Mouse (Mus musculus) layer of hippocampus, postnatal 14 days (tissue): Measurements from ENCODE around the gene Ereg. TPM values are rescaled to one million over a fixed set of nuclear protein-coding genes. Genes with fewer than 3 reads are reported as not detected.

Experiments
- DNase-seq, 2 experiments: peaks; one replicate each; pipeline ENCODE4 v3.0.0; 2021 to 2022; ENCODE audit warnings: low spot score in 2 of 2, mixed read lengths in 1 of 2
- long read RNA-seq, 2 experiments: library from polyadenylated mRNA; stranded (forward); transcript quantifications; one replicate each; pipeline ENCODE4 v2.0.0; 2021
- total RNA-seq, 2 experiments: library from RNA; stranded (reverse); gene quantifications; 2 replicates each; pipeline ENCODE4 v1.2.3; 2021

The Ereg gene
- not detected for total RNA-seq
- long read RNA-seq, experiment 1, result 0 reads
- long read RNA-seq, experiment 2, result 0 reads

DNA sequence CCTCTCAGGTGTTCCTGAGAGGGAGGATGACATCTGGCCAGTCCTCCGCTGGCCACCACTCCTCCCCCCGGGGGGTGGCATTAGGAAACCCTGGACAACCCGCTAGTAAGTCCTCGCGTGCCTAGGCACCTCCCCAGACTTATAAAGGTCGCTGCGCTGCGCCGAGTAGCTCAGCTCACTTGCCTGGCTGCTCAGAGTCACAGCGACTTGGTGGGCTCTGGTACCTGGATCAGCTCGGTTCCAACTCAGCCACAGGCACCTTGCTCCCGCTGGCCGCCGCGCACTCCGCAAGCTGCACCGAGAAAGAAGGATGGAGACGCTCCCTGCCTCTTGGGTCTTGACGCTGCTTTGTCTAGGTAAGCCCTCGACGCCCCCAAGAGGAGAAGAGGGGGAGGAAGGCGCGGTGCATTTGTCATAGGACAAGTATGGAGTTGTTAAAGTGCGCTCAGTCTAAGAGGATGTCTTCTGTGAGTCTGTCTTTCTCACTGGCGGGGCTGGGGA lies at the start of gene Ereg:
TSS of gene Ereg (plus strand) at position 173 of the 501 bp plus-strand sequence.
- no peak for DNase-seq

DNA sequence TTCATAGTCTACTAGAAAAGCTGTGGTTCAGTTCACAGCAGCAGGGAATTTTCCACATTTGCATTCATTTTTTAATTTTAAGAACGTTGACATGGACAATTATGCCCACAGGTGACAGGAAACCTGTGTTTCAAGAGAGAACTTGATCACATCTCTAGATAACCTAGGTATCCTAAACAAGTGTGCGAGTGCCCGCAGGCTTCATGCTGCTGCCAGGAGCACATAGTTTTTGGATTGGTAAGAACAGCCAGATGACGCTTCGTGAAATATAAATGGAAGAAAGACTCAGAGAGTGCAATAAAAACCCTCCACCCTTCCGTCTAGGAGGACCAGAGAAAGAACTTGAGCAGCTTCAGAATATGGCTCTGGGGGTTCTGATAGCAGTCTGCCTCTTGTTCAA lies 47.3 kb upstream of the Ereg start, which contains the start of gene Epgn:
TSS of gene Epgn (plus strand) at position 301 of the 400 bp plus-strand sequence.
- no peak for DNase-seq

DNA sequence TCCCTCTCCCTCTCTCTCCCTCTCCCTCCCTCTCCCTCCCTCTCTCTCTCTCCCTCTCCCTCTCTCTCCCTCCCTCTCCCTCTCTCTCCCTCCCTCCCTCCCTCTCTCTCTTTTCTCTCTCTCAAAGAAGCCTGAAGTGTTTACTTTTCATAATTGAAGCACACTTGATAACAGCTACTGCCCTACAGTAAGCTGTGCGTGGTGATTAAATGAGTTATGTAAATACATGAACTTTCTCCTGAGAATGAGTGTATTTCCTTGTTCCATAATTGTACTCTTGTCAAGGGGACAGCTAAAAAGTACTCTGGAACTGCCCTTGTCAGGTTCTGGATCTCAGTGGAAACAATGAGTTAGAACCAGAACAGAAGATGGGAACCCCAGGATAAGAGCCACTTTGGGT lies 46.6 kb upstream of the Ereg start:
- DNase-seq, result no peak

DNA sequence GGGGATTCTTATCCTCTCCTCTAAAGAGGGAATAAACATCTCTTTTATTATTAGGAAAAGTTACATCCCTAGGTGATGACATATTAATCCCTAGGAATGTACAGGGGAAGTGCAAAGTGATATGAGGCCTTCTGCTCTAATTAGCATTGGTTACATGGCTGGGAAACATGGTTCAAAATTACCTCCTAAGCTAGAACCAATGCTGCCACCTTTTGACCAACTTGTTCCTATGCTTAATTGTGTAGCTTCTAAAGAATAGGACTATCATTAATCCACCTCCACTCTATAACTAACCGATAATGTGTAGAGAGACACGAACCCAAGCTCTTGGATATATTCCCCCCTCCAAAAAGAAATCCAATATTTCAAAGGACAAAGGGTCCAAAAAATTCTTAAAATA lies 43.8 kb upstream of the Ereg start:
- no peak for DNase-seq

- DNase-seq, result no peak
Measured at GRCm38 (mm10) chr5:91035341-91035740, 39.1 kb upstream of the Ereg start.

DNA sequence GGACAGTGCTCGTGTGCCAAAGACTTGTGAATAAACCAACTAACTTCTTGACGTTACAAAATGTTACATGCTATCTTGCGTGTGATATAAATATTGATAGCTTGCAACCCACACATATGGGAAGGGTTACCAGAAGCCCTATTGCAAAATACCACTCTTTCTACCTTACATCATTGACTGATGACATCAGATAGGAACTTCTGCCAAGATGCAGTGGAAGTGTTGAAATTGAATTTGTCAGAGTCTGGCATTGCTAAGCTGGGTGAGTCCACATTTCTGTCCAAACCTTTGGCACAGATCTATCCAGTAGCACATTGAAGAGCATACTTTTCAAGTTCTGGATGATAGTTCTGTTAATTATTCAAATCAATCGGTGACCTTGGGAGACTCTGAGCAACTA lies 37.8 kb upstream of the Ereg start:
- DNase-seq, result no peak

GRCm38 (mm10) chr5:91037756-91038155 lies 36.7 kb upstream of the Ereg start:
- no peak for DNase-seq

- no peak for DNase-seq
Measured at GRCm38 (mm10) chr5:91038547-91038946, 35.9 kb upstream of the Ereg start.

DNA sequence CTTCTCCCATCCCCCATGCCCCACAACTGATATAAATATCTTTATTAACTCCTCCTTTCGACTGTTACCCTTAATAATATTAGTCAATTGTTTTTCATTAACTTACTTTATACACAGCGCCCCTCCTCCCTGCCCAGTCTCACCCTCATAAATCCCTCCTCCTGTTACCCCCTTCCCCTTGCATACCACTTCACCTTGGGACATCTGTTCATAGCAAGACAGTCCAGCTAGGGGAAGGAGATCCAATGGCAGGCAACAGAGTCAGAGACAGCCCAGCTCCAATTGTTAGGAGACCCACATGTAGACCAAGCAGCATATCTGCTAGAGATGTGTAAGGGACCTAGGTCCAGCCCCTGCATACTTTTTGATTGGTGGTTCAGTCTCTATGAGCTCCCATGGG lies 35.5 kb upstream of the Ereg start:
- DNase-seq, result no peak

DNA sequence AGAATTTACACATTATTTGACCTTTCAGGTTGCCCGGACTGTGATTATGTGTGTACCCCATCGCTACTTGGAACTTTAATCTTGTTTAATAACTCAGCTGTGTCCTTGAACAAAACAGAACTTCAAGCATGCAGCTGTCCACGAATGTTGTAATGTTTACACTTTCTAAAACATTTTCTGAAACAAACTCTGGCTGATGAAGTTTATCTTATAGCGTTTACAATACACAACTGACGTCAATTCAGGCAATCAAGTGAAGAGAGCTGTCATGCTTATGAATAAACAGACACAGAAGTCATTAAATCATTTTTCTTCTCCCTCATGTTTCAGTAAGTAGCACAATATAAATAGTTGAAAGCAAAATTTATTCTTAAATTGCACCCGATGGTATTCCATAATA lies 26.4 kb upstream of the Ereg start:
- DNase-seq, result no peak

DNA sequence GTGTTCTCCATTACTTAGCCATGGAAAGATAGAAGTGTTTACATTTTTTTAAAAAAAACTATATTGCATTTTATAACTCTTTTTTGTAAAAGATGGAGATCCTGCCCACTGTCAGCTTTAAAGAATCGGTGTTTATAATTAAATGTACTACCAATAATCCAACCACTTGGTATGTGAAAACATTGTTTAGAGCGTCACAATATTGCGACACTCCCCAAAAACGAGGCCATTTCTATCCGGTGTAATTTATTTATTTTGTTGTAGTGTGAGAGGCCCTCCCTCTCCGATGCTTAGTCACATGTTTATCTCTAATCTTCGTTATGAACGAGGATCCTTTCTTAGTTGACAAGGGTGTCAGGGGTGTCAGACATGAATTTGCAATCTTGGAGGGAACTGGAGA lies 26.0 kb upstream of the Ereg start:
- no peak for DNase-seq

DNA sequence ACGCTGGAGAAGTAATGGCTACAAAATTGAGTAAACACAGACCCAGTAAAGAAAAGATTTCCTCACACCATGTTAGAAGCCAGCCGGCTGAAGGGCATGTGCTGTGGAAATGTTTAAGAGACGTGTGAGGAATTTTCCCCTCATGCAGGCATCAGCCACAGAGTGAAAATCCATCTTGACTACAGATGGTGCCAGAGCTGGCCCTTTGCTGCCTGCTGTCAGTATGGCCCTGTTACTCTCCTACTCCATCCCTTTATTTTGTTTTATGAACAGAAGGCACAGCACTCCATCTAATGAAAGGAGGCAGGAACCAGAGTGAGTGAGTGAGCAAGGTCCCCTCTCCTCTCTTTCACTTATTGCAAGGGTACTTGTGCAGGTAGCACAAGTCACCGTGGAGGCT lies 2.1 kb upstream of the Ereg start:
- peak in 1 of 2 experiments; percentile 3 for DNase-seq

DNA sequence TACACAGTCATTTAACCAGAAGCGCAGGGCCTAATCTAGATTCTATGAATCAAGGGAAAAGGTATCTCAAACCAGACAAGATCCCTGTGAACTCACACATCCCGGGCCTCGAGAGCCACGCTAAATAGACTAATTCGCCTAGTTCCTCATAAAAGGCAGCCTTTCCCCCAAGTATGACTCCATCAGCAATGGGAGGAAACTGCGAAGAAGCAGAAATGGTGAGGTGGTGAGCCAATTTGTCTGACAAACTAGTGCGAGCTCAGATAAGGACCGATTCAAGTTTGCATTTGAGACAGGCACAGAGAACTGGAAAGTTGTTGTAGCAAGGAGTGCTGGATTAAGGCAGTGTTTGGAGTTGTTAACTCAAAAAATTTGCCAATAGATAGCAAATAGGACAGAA lies 796 bp upstream of the Ereg start:
- DNase-seq, result no peak

- no peak for DNase-seq
Measured at GRCm38 (mm10) chr5:91074026-91074425, 396 bp upstream of the Ereg start.

DNA sequence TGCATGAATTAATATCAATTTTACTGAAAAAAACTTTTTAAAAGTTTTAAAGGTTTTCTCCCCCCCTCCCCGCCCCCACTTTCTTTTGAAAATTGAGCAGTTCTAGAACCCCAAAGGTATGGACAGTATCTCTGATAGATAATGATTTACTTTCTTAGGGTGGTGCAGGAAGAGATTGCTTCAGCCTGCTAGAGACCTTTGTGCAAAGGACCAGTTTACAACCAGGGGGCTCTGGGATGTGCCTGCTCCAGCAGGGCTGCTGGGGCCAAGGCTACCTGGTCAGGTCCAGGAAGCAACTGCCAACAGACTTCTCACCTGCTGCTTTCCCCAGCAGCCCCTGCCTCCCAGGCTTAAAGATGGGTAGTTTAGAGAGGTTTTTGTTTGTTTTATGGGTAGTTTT lies 599 bp downstream of the Ereg start:
- no peak for DNase-seq

GRCm38 (mm10) chr5:91083016-91083415 lies 8.6 kb downstream of the Ereg start:
- DNase-seq, result no peak

GRCm38 (mm10) chr5:91085291-91085690 lies 10.9 kb downstream of the Ereg start:
- DNase-seq, result no peak

DNA sequence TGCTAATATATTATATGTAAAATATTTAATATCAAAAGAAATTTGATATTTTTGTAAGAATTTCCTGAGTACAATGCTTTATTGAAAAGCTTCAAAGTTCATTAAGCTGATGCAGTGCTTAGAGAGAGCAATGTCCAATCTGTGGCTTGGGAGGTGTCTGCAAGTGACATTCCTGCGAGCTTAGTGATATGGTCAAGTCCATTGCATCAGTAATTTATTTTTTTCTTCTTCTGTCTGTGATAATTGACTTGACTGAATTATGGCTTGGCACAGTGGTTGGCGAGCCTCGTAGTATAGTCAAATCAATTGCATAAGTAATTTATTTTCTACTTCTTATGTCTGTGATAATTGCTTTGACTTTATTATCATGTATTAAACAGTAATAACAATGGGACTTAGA lies 15.9 kb downstream of the Ereg start:
- no peak for DNase-seq

DNA sequence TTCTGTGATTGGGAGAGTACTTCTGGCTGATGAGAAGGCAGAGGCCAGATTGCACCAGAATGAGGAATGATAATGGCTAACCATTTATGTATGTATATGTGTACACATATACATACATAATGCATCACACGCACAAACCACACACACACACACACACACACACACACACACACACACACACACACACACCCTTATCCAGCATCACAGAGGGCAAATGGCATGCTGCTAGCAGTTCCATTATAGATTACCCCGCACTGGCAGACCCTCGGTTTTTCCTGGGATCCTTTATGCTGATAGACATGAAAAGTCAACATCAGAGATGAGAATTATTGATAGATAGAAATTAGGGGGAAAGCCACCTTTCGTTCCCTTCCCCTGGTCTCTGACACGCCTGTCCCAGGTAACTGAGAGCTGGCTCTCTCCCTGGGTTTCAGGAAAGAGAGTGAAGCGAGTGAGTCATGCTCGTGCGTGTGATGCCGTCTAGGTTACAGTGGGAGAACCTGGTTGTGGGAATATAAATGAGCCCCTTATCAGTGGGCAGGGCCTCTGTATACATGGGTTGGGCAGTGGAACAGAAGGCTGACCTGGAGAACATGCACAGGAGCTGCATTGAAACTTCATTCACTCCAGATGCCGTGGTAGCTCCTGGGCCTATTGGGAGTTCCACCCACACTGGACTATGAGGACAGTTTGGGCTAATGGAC lies 23.6 kb downstream of the Ereg start:
- DNase-seq, result no peak

DNA sequence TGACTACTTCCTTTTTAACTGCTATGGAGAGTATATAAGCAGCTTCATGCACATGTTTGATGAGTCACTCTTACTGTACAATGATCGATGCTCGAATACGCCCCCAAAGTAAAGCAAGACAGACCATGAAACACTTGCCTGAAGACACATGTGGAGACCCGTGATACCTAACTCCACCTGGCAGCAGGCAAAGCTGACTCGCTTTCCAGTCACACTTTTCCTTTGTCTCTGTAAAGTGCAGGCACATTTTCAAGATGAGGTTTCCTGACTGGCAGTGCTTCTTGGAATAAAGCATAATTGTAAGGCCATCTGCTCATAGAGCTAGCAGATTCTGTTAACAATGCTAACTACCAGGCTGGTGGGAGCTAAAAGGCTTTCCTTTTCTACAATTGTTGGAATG lies 27.3 kb downstream of the Ereg start:
- peak; percentile 31 to 72 for DNase-seq

GRCm38 (mm10) chr5:91103943-91104665 lies 29.7 kb downstream of the Ereg start:
- DNase-seq, result peak; percentile 7 to 24

GRCm38 (mm10) chr5:91106248-91106647 lies 31.8 kb downstream of the Ereg start:
- no peak for DNase-seq
